Mouse (Mus musculus): ENCODE measurements at regions not wholly inside any gene's neighbourhood (a gene's known extent, or its start where the extent isn't known, plus 50 kb on each side); places are given as distances from the start of the nearest gene placed in this dataset.

- no peak for TF ChIP-seq POLR2A (IDR thresholded peaks at IDR 0.05; ENCODE audit: insufficient read depth, low read depth, low read length)
- no peak for TF ChIP-seq CTCF (IDR thresholded peaks at IDR 0.05)
- TF ChIP-seq EP300 (IDR thresholded peaks at IDR 0.05; ENCODE audit: insufficient read depth, low read depth, low read length), result no peak
Measured at GRCm38 (mm10) chr17:52077951-52078350, 244.9 kb upstream of the Satb1 start.
